In genomic region chr6:40887394-40887793, GRCm38 (mm10) we compare ENCODE assay signal across 33 mouse cellular contexts. TPM values are rescaled to one million over a fixed set of nuclear protein-coding genes. Genes with fewer than 3 reads are reported as not detected.
"Had no signal": no experiment of that assay in that cellular context is flagged by ENCODE, and none has a peak within 500 bp of the region (broad histone marks: within the 10 kb centered on the region; RNA-seq: fewer than 3 reads in every experiment).

Gene Moxd2 (minus strand): TSS chr6:40887494.

- H3K9ac ChIP-seq: embryonic facial prominence, embryonic 12.5 days; embryonic facial prominence, embryonic 15.5 days; forebrain, embryonic 12.5 days; forebrain, embryonic 13.5 days; forebrain, embryonic 15.5 days; forebrain, postnatal 0 days had no signal

- DNase-seq: cerebellum, adult 8-10 months; cerebellum, adult 9-10 months; cerebellum, adult 9-11 months; cerebellum, postnatal 10 days; cerebellum, postnatal 14 days; cerebellum, postnatal 25 days; cerebellum, postnatal 36 days; embryo, embryonic 11 days; forebrain, postnatal 0 days; gastrocnemius, adult 2 months; gastrocnemius, postnatal 10 days; gastrocnemius, postnatal 14 days; gastrocnemius, postnatal 25 days; gastrocnemius, postnatal 36 days; heart, adult 11 months; heart, adult 18-20 months; heart, adult 2 months had no signal

- H3K4me2 ChIP-seq: embryonic facial prominence, embryonic 12.5 days; embryonic facial prominence, embryonic 15.5 days; forebrain, embryonic 12.5 days; forebrain, embryonic 13.5 days; forebrain, embryonic 15.5 days had no signal

- H3K9me3 ChIP-seq: embryonic facial prominence, embryonic 12.5 days; embryonic facial prominence, embryonic 15.5 days; forebrain, embryonic 10.5 days; forebrain, embryonic 12.5 days; forebrain, embryonic 13.5 days; forebrain, embryonic 15.5 days; heart, embryonic 10.5 days had no signal

- H3K27ac ChIP-seq: embryonic facial prominence, embryonic 12.5 days; embryonic facial prominence, embryonic 15.5 days; forebrain, embryonic 10.5 days; forebrain, embryonic 12.5 days; forebrain, embryonic 13.5 days; forebrain, embryonic 15.5 days; gastrocnemius, adult 2 months; heart, adult 2 months; heart, embryonic 10.5 days had no signal

- H3K27me3 ChIP-seq: embryonic facial prominence, embryonic 12.5 days; embryonic facial prominence, embryonic 15.5 days; forebrain, embryonic 12.5 days; forebrain, embryonic 13.5 days; forebrain, embryonic 15.5 days had no signal

- H3K36me3 ChIP-seq: embryonic facial prominence, embryonic 12.5 days; embryonic facial prominence, embryonic 15.5 days; forebrain, embryonic 10.5 days; forebrain, embryonic 12.5 days; forebrain, embryonic 15.5 days; heart, embryonic 10.5 days had no signal

- H3K4me3 ChIP-seq: embryonic facial prominence, embryonic 12.5 days; embryonic facial prominence, embryonic 15.5 days; erythroblast, embryonic 14.5 days; forebrain, embryonic 10.5 days; forebrain, embryonic 12.5 days; forebrain, embryonic 13.5 days; forebrain, embryonic 15.5 days; gastrocnemius, adult 2 months; heart, adult 2 months; heart, embryonic 10.5 days had no signal

- H3K4me1 ChIP-seq: embryonic facial prominence, embryonic 12.5 days; embryonic facial prominence, embryonic 15.5 days; forebrain, embryonic 10.5 days; forebrain, embryonic 12.5 days; forebrain, embryonic 13.5 days; forebrain, embryonic 15.5 days; heart, embryonic 10.5 days had no signal

- ATAC-seq: forebrain, embryonic 13.5 days; forebrain, embryonic 14.5 days; forebrain, embryonic 15.5 days; forebrain, embryonic 16.5 days; forebrain, postnatal 0 days had no signal

RNA-seq across cellular contexts. Expression of gene Moxd2, which starts in this region (rescaled TPM):
- polyA plus RNA-seq: cortical plate, adult 2 months; embryonic facial prominence, embryonic 11.5 days; embryonic facial prominence, embryonic 12.5 days; embryonic facial prominence, embryonic 14.5 days; embryonic facial prominence, embryonic 15.5 days; erythroblast, embryonic 14.5 days; forebrain, embryonic 10.5 days; forebrain, embryonic 11.5 days; forebrain, embryonic 12.5 days; forebrain, embryonic 13.5 days; forebrain, embryonic 14.5 days; forebrain, embryonic 15.5 days; forebrain, embryonic 16.5 days; forebrain, postnatal 0 days; frontal cortex, adult 2 months; gonadal fat pad, adult 2 months; heart, adult 2 months; heart, embryonic 10.5 days had no signal
